In the genomic region with DNA sequence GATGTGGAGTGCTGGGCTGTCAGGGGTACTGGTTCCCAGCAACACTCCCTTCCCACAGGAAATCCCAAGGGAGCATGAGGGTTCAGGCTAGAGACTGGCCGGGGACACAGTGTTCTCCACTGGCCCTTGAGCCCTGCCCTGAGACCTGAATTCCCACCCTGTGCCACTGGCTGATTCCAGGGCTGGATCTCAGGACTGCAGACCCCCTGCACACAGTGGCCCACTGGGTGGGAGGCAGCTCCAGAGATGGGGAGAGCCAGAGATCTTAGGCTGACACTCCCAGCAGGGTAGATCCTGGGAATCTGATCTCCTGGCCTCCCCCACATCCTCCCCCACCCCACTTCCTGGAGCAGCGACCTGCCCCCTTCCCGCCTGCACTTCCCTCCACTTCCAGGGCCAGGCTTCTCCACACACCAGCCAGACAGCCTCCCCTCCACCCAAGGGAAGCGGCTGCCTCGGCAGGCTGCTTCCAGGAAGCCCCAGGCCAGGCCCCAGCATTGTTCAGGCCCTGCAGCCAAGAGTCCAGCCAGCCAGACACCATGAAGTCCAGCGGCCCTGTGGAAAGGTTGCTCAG, we compare ENCODE assay signal across 8 mouse cellular contexts. TPM values are rescaled to one million over a fixed set of nuclear protein-coding genes. Genes with fewer than 3 reads are reported as not detected.
DNase-seq lines count a peak whose midpoint lies in the region; ATAC-seq and TF ChIP-seq lines count a peak whose summit lies in the region.

No protein-coding gene starts in this region.

- peak; percentile 2; the same call in 1 of the 2 replicates for TF ChIP-seq POLR2A in spleen, adult 2 months (IDR thresholded peaks at IDR 0.05; ENCODE audit: low read depth, low read length)

- no peaks in the 10 kb centered on the region for H3K9me3 ChIP-seq in hindbrain, embryonic 16.5 days (ENCODE audit: control insufficient read depth, low read length)
- no peaks in the 10 kb centered on the region for H3K9me3 ChIP-seq in liver, embryonic 11.5 days (ENCODE audit: control insufficient read depth, low read length)
- H3K9me3 ChIP-seq in neural tube, embryonic 11.5 days (ENCODE audit: control insufficient read depth, low read length) = no peaks in the 10 kb centered on the region

- H3K4me2 ChIP-seq in hindbrain, embryonic 16.5 days (ENCODE audit: low read length) = peak overlapping the region; percentile 36
- H3K4me2 ChIP-seq in liver, embryonic 11.5 days = peak overlapping the region; percentile 98
- peak overlapping the region; percentile 36 for H3K4me2 ChIP-seq in neural tube, embryonic 11.5 days (ENCODE audit: low read depth)

- H3K36me3 ChIP-seq in spleen, adult 2 months (ENCODE audit: control insufficient read depth, insufficient read depth, low read length) = no peaks in the 10 kb centered on the region
- H3K36me3 ChIP-seq in hindbrain, embryonic 16.5 days (ENCODE audit: control insufficient read depth, insufficient read depth, low read length) = peaks cover 5% of the 10 kb centered on the region; the same call in 1 of the 2 replicates
- no peaks in the 10 kb centered on the region for H3K36me3 ChIP-seq in liver, embryonic 11.5 days (ENCODE audit: control insufficient read depth, insufficient read depth, low read length)
- H3K36me3 ChIP-seq in neural tube, embryonic 11.5 days (ENCODE audit: control insufficient read depth, insufficient read depth, low read length) = no peaks in the 10 kb centered on the region

- intact Hi-C loops in gastrocnemius, adult 2 months (cut with DNase I) = loop anchor here (1.0 kb wide), 1 partner anchor 34 kb away; the partner anchor contains the start of gene Spryd3

- peak overlapping the region; percentile 81 for H3K27ac ChIP-seq in spleen, adult 2 months (ENCODE audit: insufficient read depth, low read length)
- peak overlapping the region; percentile 96 for H3K27ac ChIP-seq in gastrocnemius, adult 2 months
- H3K27ac ChIP-seq in hindbrain, embryonic 16.5 days (ENCODE audit: low read depth, low read length) = peak overlapping the region; percentile 74
- H3K27ac ChIP-seq in liver, embryonic 11.5 days (ENCODE audit: low read depth, low read length) = peak overlapping the region; percentile 77
- H3K27ac ChIP-seq in neural tube, embryonic 11.5 days (ENCODE audit: low read depth, low read length) = peak overlapping the region; percentile 76

- WGBS in spleen, adult 2 months = 69% methylated on average over 6 of the region's 6 CpGs
- WGBS in hindbrain, embryonic 16.5 days = 16% methylated on average over 6 of the region's 6 CpGs
- WGBS in liver, embryonic 11.5 days = 33% methylated on average over 6 of the region's 6 CpGs
- 19% methylated on average over 6 of the region's 6 CpGs for WGBS in neural tube, embryonic 11.5 days

- no peak for ATAC-seq in hindbrain, embryonic 16.5 days
- ATAC-seq in liver, embryonic 11.5 days (replicated peaks; ENCODE audit: low FRiP score) = no peak
- ATAC-seq in neural tube, embryonic 11.5 days (ENCODE audit: insufficient read depth, low FRiP score, low TSS enrichment) = no peak
- ATAC-seq in cerebellum, adult (ENCODE audit: insufficient number of reproducible peaks, low FRiP score, low TSS enrichment) = no peak

- TF ChIP-seq CTCF in spleen, adult 2 months (IDR thresholded peaks at IDR 0.05; ENCODE audit: extremely low read depth, insufficient read depth, insufficient read length, insufficient replicate concordance) = no peak
- no peak for TF ChIP-seq CTCF in gastrocnemius, adult 2 months (IDR thresholded peaks at IDR 0.05)

- no peak for DNase-seq in spleen, adult 2 months (ENCODE audit: low read depth in 1 of 2, low spot score in 2 of 2)
- no peak for DNase-seq in spleen, postnatal 36 days (ENCODE audit: low spot score in 2 of 2)
- peak; percentile 84 for DNase-seq in gastrocnemius, adult 2 months
- no peak for DNase-seq in liver, embryonic 11.5 days (ENCODE audit: low spot score)
- DNase-seq in neural tube, embryonic 11.5 days (ENCODE audit: low spot score) = peak; percentile 22
- no peak for DNase-seq in T-cell, adult 2 months (ENCODE audit: low spot score)

- H3K9ac ChIP-seq in hindbrain, embryonic 16.5 days (ENCODE audit: low read depth, low read length) = peak overlapping the region; percentile 56
- peak overlapping the region; percentile 21 for H3K9ac ChIP-seq in liver, embryonic 11.5 days (ENCODE audit: low read depth, low read length)
- peak overlapping the region; percentile 53 for H3K9ac ChIP-seq in neural tube, embryonic 11.5 days (ENCODE audit: low read length)

- H3K27me3 ChIP-seq in spleen, adult 2 months (ENCODE audit: control insufficient read depth, insufficient read depth, low read length) = 0 out of 2 replicates have a peak, but pooled peaks cover 2% of the 10 kb centered on the region
- peaks cover 11% of the 10 kb centered on the region for H3K27me3 ChIP-seq in hindbrain, embryonic 16.5 days (replicated peaks; ENCODE audit: control insufficient read depth, insufficient read depth, low read length)
- peaks cover 13% of the 10 kb centered on the region for H3K27me3 ChIP-seq in liver, embryonic 11.5 days (replicated peaks; ENCODE audit: control insufficient read depth, insufficient read depth, low read length)
- peaks cover 27% of the 10 kb centered on the region for H3K27me3 ChIP-seq in neural tube, embryonic 11.5 days (ENCODE audit: control insufficient read depth, insufficient read depth, low read length)

- peaks cover 10% of the 10 kb centered on the region for H3K4me1 ChIP-seq in spleen, adult 2 months (ENCODE audit: control insufficient read depth, insufficient read depth, insufficient read length)
- peaks cover 60% of the 10 kb centered on the region for H3K4me1 ChIP-seq in hindbrain, embryonic 16.5 days (ENCODE audit: control insufficient read depth, insufficient read depth, low read depth, low read length)
- H3K4me1 ChIP-seq in liver, embryonic 11.5 days (replicated peaks; ENCODE audit: control insufficient read depth, insufficient read depth, low read length) = peaks cover 60% of the 10 kb centered on the region
- H3K4me1 ChIP-seq in neural tube, embryonic 11.5 days (ENCODE audit: control insufficient read depth, insufficient read depth, low read length) = peaks cover 46% of the 10 kb centered on the region

- peak overlapping the region; percentile 49 for H3K4me3 ChIP-seq in spleen, adult 2 months (ENCODE audit: extremely low read depth, insufficient read depth, insufficient read length)
- H3K4me3 ChIP-seq in gastrocnemius, adult 2 months = peak overlapping the region; percentile 87
- H3K4me3 ChIP-seq in hindbrain, embryonic 16.5 days (ENCODE audit: low read length) = peak overlapping the region; percentile 29
- H3K4me3 ChIP-seq in liver, embryonic 11.5 days (ENCODE audit: low read depth, low read length) = peak overlapping the region; percentile 36
- H3K4me3 ChIP-seq in neural tube, embryonic 11.5 days (ENCODE audit: low read depth, low read length) = peak overlapping the region; percentile 20; the same call in 1 of the 2 replicates

RNA-seq across cellular contexts. Expression of gene Tns2, which starts 2.4 kb away (rescaled TPM):
- polyA plus RNA-seq in spleen, adult 2 months (2012; rRNA removed) = 44.5 and 46.3 TPM in 2 replicates
- 10 to 100 TPM; 39.1 to 44.1 TPM for total RNA-seq in gastrocnemius, adult 2 months (2021)
- 8.7 and 14.9 TPM in 2 replicates for polyA plus RNA-seq in hindbrain, embryonic 16.5 days (2015; fragmentation: Nextera tagmentation; extraction: Ambion mirVana)
- polyA plus RNA-seq in liver, embryonic 11.5 days (2014; fragmentation: Nextera tagmentation; extraction: Ambion mirVana) = 13.2 and 17.8 TPM in 2 replicates
- 11.4 and 13.2 TPM in 2 replicates for polyA plus RNA-seq in neural tube, embryonic 11.5 days (2014; fragmentation: Nextera tagmentation; extraction: Ambion mirVana)

RNA-seq across cellular contexts. Expression of gene Eif4b, which starts 29.1 kb away (rescaled TPM):
- polyA plus RNA-seq in spleen, adult 2 months (2012; rRNA removed) = 59.7 and 65.8 TPM in 2 replicates
- 100 to 1,000 TPM; 187 to 246 TPM for total RNA-seq in gastrocnemius, adult 2 months (2021)
- 76.0 and 84.8 TPM in 2 replicates for polyA plus RNA-seq in hindbrain, embryonic 16.5 days (2015; fragmentation: Nextera tagmentation; extraction: Ambion mirVana)
- 154 and 162 TPM in 2 replicates for polyA plus RNA-seq in liver, embryonic 11.5 days (2014; fragmentation: Nextera tagmentation; extraction: Ambion mirVana)
- 113 and 121 TPM in 2 replicates for polyA plus RNA-seq in neural tube, embryonic 11.5 days (2014; fragmentation: Nextera tagmentation; extraction: Ambion mirVana)

RNA-seq across cellular contexts. Expression of gene Spryd3, which starts 33.4 kb away (rescaled TPM):
- 26.0 and 28.8 TPM in 2 replicates for polyA plus RNA-seq in spleen, adult 2 months (2012; rRNA removed)
- total RNA-seq in gastrocnemius, adult 2 months (2021) = 1 to 10 TPM; 4.4 to 5.8 TPM
- 105 and 108 TPM in 2 replicates for polyA plus RNA-seq in hindbrain, embryonic 16.5 days (2015; fragmentation: Nextera tagmentation; extraction: Ambion mirVana)
- 15.1 and 18.7 TPM in 2 replicates for polyA plus RNA-seq in liver, embryonic 11.5 days (2014; fragmentation: Nextera tagmentation; extraction: Ambion mirVana)
- 15.5 and 17.0 TPM in 2 replicates for polyA plus RNA-seq in neural tube, embryonic 11.5 days (2014; fragmentation: Nextera tagmentation; extraction: Ambion mirVana)

RNA-seq across cellular contexts. Expression of gene Igfbp6, which starts 41.5 kb away (rescaled TPM):
- polyA plus RNA-seq in spleen, adult 2 months (2012; rRNA removed) = 10.9 and 21.0 TPM in 2 replicates
- 10 to 100 TPM; 34.3 to 87.7 TPM for total RNA-seq in gastrocnemius, adult 2 months (2021)
- polyA plus RNA-seq in hindbrain, embryonic 16.5 days (2015; fragmentation: Nextera tagmentation; extraction: Ambion mirVana) = 3.9 and 4.4 TPM in 2 replicates
- polyA plus RNA-seq in liver, embryonic 11.5 days (2014; fragmentation: Nextera tagmentation; extraction: Ambion mirVana) = 0.77 and 1.1 TPM in 2 replicates
- 0.22 and 0.34 TPM in 2 replicates for polyA plus RNA-seq in neural tube, embryonic 11.5 days (2014; fragmentation: Nextera tagmentation; extraction: Ambion mirVana)

RNA-seq across cellular contexts. Expression of gene Soat2, which starts 47.7 kb away (rescaled TPM):
- 3.2 and 5.4 TPM in 2 replicates for polyA plus RNA-seq in spleen, adult 2 months (2012; rRNA removed)
- under 1 TPM in 1 of 2 experiments, not detected in 1; 0.14 TPM for total RNA-seq in gastrocnemius, adult 2 months (2021)
- polyA plus RNA-seq in hindbrain, embryonic 16.5 days (2015; fragmentation: Nextera tagmentation; extraction: Ambion mirVana) = not detected in 2 replicates
- polyA plus RNA-seq in liver, embryonic 11.5 days (2014; fragmentation: Nextera tagmentation; extraction: Ambion mirVana) = 31.4 and 36.2 TPM in 2 replicates
- polyA plus RNA-seq in neural tube, embryonic 11.5 days (2014; fragmentation: Nextera tagmentation; extraction: Ambion mirVana) = 0.13 and 0.22 TPM in 2 replicates

Comparison
In these comparisons a context has a peak if more than half of its experiments do, and no peak if none do; other contexts are left out.
1. DNase-seq: peak in gastrocnemius, adult 2 months (single experiment) and neural tube, embryonic 11.5 days (single experiment); none in spleen, adult 2 months (0 of 2), spleen, postnatal 36 days (0 of 2), liver, embryonic 11.5 days (single experiment) and T-cell, adult 2 months (single experiment).
2. H3K4me3 ChIP-seq: peak in every context shown above with its lines; median percentile 87 in gastrocnemius, adult 2 months; 49 in spleen, adult 2 months; 36 in liver, embryonic 11.5 days; 29 in hindbrain, embryonic 16.5 days; 20 in neural tube, embryonic 11.5 days.
3. H3K4me2 ChIP-seq: peak in every context shown above with its lines; median percentile 98 in liver, embryonic 11.5 days; 36 in hindbrain, embryonic 16.5 days; 36 in neural tube, embryonic 11.5 days.
4. Peak in every context shown above with its lines, with median percentiles within 50 percentile points of each other: H3K27ac ChIP-seq and H3K9ac ChIP-seq.